Mouse (Mus musculus) lung, adult 18-20 months (tissue): ENCODE measurements at regions not wholly inside any gene's neighbourhood (a gene's known extent, or its start where the extent isn't known, plus 50 kb on each side); places are given as distances from the start of the nearest gene placed in this dataset.

Experiments
- DNase-seq, 2 experiments: peaks; one replicate each; pipeline ENCODE4 v3.0.0; 2022; ENCODE audit warnings: mixed read lengths in 2 of 2

DNA sequence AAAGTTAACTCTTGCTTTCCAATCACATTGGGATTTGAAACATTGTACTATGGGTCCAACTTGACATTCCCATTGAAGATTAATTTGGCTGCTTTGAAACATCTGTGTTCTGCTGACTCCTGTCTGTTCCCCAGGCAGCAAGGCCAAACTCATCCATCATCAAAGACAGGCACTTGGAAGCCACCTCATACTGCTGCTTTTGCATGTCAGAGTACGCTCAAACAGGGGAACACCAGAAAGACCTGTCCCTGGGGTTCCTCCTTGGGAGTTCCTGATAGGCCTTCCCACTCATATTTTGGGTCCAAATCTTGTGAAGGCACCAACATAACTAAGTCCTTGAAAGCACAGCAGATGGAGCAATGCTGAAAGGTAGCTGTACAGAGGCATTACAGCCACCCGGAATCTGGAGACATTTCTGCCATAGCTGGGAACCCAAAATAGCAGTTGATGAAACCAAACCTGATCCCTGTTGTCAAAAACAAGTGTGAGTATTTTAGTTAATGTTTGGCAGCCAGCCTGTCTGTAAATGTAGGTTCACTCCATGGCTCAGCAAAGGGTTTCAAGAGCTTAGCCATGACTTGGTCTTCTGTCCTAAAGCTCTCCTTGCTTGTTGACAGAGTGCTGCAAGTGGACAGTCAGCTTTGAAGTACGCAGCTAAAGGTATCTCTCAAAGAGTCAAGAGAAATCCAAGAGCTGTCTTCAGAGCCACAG, 147.0 kb upstream of the Spag17 start:
- DNase-seq: no peak

DNA sequence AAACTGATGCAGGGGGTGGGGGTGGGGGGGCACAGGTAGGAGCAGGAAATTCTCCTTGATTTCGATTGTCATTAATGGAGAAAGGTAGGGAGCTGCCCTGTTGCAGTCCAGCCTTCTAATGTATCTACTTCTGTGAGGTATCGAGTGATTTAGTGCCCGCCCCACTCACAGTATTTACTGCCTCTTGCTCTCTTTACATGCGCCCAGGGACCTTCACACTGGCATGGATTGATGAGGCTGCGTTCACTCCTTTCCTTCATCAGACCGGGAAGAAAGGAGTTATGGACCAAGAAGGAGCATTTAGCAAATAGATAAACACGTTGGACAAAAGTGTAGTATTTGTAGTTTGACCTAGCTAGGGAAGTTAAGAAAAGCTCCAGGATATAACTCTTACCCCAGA, 145.6 kb upstream of the Spag17 start:
- DNase-seq: no peak

DNA sequence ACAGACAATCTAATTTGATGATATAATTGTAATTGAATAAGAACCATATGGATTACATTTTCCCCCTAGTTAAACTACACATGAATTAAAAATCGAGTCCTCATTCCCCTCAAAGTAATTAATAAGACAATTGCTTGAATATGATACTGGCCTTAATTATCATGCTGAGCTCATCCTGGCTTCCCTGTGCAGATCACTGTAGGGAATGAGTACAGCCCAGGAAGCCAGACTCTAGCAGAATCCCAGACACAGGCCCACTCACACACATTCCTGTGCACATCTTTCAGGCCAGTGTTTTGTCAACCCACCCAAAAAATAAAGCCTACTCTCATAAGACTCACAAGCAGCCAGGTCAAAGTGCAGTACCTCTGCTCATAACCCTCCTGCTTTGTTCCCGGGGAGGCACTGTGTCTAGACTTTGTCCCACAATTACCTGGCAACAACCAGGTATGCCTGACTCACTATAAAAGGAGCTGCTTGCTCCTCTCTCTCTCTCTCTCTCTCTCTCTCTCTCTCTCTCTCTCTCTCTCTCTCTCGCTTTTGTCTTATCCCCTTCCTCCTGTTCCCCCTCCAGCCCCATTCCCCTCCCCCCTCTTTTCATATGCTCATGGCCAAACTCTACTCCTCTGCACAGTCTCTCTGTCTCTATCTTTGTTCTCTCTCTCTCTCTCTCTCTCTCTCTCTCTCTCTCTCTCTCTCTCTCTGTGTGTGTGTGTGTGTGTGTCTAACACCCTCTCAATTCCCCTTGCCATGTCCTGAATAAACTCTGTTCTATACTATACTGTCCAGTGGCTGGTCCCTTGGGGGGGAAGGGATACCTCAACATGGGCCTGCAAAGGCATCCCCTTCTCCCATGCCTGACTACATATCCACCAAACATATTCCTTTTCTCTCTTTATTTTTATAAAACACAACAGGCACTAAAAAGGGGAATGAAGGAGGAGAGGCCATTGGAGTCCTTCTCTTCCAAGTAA, 143.7 kb upstream of the Spag17 start:
- DNase-seq: no peak

DNA sequence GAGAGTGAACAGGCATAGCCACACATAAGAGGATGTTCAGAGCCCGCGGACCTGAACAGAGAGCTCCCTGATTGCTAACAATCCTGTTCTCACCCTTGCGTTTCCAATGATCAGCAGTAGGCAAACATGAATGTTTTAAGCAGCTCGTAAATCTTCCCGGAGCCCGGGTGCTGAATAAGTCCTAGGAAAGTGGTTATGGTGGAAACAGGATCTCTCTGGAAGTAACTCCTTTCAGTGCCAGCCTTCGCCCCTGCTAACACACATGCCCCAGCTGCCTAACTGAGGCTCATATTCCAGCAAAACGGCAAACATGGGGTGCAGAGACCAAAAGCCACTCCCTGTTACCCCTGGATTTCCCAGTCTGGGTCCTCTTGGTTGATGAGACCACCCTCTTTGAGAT, 135.5 kb upstream of the Spag17 start:
- no peak for DNase-seq

DNA sequence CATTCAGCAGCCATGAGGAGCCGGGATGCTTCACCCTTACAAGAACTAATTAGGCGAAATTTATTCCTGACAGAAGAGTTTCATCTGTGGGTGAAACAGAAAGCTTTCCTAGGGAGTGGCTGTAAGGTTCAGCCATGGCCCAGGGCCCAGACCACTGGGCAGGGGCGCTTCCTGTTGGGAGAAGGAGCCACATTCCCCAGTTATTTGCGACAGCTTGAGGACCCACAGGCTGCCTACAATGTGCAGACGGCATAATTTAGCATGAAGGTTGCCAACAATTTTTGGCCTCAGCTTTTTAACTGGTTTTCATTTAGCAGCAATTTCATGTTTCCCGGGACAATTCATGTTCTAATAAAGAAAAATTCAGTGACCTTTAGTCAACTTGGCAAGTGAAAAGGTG, 106.7 kb upstream of the Spag17 start:
- no peak for DNase-seq

DNA sequence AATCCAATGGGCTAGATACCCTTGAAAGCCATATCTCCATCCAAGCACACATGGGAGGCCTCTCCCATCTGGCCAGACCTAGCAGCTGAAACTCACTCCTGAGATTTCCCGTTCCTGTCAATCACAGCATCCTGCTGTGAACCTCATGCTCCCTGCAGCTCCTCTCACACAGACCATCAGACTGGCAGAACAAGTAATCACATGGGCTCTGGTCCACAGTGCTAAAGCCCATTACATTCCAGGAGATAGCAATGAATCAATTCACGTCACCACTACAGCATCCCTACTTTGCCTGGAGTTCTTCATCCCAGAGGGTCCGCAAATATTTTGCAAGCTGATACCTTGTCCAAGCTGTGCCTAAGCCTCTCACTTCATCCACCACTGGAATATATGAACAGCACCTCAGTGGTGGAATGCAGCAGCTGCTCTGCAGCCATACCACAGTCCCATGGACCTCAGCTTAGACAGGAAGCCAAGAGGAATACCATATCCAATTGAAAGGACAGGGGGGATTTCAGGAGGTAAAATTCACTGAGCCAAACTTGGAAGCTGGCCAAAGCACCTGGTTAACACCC, 99.2 kb upstream of the Spag17 start:
- DNase-seq: no peak

DNA sequence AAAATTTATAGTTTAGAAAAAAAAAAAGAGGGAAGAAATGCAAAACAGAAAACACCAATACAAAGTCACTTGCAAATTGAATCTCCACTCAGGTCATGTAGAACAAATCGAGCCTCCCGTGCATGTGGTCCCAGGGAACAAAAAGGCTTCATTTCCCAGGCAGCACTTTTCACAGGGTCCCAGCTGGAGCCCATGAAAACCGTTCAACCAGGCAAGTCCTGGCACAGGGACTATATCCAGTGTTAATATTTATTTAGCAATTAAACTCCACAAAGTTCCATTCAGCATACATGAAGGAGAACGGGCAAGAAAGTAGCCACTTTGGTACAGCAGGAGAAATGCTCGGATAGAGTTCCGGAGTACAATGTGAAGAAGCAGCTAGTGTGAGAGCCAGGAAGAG, 93.9 kb upstream of the Spag17 start:
- no peak for DNase-seq

DNA sequence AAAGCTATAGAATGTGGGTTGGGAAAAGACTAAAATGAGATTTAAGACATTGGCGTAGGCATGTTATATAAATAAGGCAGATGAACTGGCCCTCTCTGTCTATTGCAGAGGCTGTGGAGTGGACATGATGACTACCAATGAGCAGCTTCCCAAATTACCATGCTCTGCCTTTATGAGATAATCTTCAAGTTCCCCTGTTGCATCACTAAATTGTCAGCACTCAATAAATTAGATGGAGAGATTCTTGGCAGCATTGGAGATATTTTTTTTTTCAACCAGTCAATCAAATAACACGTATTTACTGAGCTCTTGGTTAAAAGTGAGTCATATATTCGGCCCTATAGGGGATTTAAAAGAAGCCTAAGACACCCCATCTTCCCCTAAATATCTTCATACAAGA, 91.6 kb upstream of the Spag17 start:
- no peak for DNase-seq

DNA sequence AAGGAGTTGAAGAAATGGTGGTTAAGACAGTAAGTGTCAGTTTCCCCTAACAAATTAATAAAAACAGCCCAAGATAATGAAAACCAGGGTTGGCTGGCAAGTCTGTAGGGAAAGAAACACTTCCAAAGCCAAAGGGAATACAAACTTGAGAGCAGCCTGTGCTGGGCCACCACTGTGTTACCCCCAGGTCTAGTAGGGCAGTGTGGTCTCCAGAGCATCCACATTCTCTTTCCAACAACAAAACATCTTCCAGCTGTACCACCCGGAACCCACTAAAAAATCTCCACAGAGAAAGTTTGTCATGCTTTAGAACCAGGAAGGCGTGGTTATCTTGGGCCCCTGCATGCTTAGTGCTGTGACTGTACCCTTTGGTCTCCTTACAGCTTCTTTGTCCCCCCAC, 89.4 kb upstream of the Spag17 start:
- no peak for DNase-seq

DNA sequence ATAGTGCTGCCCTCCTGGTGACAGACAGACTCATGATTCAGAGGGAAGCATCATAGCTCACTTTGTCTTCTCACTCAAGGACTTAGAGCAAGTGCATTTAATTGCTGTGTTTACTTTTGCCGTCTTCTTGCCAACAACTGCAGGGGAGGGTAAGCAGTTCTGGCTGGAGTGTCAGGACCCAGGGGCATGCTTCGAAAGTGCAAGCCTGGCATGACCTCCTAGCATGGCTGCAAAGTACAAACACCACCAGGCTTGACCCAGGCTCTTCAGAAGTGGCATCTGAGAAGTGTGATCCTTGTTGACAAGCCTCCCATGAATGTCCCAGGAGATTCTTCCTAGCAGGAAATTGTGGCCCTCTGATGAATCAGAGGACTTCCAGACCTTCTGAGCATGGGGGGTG, 87.4 kb upstream of the Spag17 start:
- no peak for DNase-seq

DNA sequence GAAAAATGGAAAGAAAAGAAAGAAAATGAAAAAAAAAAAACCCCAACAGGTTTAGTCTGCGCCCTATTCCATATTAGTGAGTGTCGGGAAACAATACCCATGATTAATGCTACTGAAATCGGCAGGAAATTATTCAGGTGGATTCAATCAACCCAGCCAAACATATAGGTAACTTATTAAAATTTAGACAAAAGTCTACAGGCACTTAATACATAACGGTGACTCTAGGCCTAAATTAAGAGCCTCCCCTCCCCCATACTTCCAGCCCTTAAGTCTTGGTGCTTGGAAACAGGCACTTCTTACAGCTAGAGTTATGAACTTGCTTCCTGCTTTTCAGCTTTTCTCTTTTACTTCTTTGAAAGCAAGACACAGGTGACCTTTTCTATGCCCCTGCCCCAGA, 74.7 kb upstream of the Spag17 start:
- no peak for DNase-seq

DNA sequence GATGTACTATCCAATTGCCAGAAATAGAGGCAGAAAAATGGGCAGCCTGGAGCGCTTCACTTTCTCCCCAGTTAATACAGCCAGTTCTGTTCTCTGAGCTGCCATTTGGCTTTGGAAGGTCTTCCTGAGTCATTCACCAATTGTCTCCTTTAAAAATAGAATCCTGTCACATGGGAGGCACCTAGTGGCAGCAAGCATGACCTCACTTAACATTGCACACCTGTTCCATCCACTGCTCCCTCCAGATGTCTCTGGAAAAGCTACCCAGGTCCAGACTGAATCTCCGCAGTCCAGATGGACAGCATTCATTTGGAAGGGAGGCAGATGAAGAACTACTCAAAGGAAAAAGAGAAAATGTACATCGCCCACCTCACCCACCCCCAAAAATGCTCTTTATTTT, 73.9 kb upstream of the Spag17 start:
- no peak for DNase-seq

DNA sequence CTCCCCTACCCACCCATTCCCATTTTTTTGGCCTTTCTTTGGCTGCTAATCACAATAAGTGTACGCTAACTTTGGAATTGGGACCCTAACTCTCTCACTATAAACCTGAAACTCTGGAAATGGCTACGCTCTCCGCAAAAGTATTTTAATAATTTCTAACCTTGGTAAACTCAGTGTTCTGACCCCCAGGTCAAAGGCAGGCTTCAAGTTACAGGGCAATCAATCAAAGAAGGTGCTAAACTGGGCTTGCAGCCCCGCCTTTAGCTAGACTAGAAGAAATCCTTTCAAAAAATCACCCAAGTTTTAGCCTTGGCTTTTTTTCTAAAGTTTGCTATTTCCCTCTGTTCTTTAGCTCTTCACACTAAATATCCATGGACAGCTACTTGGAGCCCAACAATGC, 72.4 kb upstream of the Spag17 start:
- no peak for DNase-seq

DNA sequence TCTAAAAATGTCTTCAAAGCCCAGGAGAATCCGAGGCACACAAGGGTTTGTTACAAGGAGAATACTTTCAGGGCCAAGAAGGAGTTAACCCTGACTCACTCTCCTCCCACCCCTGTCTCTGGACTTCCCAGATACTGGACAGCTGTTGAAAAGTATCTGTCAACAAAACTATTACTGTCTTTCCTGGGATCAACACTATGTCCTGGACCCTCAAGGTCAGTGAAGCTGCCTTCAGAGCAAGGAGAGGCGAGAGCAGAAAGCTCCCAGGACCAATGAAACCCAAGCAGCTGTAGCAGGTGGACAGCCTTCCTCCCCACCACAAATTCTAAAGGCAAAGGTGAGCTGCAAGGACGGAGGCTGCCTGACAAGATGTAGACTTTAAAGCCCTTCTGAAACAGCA, 70.1 kb upstream of the Spag17 start:
- no peak for DNase-seq

DNA sequence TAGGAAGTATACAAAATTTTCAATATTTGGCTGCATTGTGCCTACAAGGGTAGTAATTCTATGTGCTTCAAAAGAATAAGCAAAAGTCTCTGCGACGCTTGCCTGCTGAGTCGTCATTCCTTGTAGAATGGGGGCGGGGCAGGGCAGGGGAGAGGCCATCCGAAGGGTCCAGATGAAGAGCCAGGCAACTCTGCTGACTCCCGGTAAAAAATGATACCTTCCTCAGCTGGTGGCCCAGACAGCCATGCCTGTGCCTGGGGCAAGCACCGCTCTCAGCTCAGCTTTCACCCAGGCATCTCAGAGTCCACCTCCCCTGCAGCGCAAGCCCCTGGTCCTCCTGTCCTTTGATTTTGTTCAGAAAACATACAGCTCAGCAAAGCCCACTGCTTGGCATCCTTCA, 67.2 kb upstream of the Spag17 start:
- no peak for DNase-seq

DNA sequence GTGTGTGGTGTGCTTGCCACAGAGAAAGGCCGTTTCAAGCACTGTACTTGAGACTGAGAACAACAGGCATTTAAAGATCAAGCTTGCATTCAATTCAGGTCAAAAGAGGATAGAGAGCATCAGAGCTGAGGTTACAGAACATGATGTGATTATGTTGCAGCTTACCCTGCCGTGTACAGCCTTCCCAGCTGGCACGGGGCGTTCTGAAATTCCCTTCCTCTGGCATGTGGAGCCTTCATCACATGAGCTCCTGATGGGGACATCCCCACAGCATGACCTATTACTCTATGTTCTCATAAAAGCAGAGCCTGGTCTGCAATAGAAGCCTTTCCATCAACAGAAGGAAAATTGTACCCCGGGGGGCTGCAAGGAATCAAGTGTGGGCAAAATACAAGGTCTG, 62.5 kb upstream of the Spag17 start:
- no peak for DNase-seq

DNA sequence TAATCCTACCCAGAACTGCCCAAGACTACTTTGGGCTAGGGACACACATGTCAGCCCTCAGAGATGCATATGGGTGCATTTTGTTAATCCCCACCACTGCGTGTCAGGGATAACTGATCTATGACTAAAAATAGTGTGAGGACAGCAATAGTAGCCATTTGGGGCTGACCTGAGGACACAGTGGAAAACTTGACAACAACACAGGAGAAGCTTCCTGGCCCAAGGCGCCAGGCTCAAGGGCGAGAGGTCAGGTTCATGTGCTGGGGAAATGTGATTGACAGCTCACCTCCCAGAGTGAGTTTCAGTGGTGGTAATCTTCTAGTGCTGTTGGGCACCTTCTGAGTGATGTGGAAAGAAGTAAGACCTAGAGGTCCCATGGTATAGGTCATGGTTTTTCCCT, 62.0 kb upstream of the Spag17 start:
- DNase-seq: no peak
